Mouse (Mus musculus): ENCODE results near the gene Trim71. TPM values are rescaled to one million over a fixed set of nuclear protein-coding genes. Genes with fewer than 3 reads are reported as not detected.

Gene Trim71
- total RNA-seq, 2 experiments from 2014 or later, result 0.77 to 0.94 TPM

- intact Hi-C loops (cut with DNase I), result no loop called here
- DNase-seq (ENCODE audit: low spot score in 2 of 2), result no peak
These were observed 63.1 kb downstream of the Trim71 start for GRCm38 (mm10) chr9:114501111-114501510.

GRCm38 (mm10) chr9:114499783-114500515 is 64.2 kb downstream of the Trim71 start:
- intact Hi-C loops (cut with DNase I), result loop anchor here (1.0 to 5.0 kb wide), 2 partner anchors 81 to 88 kb away; no protein-coding TSS in a partner anchor
- peak; percentile 23 to 32 for DNase-seq (ENCODE audit: low spot score in 2 of 2)

- peak; percentile 62 to 77 for DNase-seq (ENCODE audit: low spot score in 2 of 2)
- intact Hi-C loops (cut with DNase I), result loop anchor here (5.0 kb wide), 1 partner anchor 86 kb away; no protein-coding TSS in a partner anchor
These were observed 66.0 kb downstream of the Trim71 start for GRCm38 (mm10) chr9:114498218-114498617.

- intact Hi-C loops (cut with DNase I), result loop anchor here (5.0 kb wide), 1 partner anchor 84 kb away; no protein-coding TSS in a partner anchor
These were observed 67.7 kb downstream of the Trim71 start for GRCm38 (mm10) chr9:114496469-114496868.

GRCm38 (mm10) chr9:114487481-114488258 is 76.5 kb downstream of the Trim71 start:
- intact Hi-C loops (cut with DNase I), result no loop called here

More at GRCm38 (mm10) chr9:114496469-114496868, 67.7 kb downstream of the Trim71 start:
- DNase-seq (ENCODE audit: low spot score in 2 of 2), result no peak

GRCm38 (mm10) chr9:114486808-114487207 is 77.4 kb downstream of the Trim71 start:
- DNase-seq (ENCODE audit: low spot score in 2 of 2), result no peak
- intact Hi-C loops (cut with DNase I), result no loop called here

More at GRCm38 (mm10) chr9:114487481-114488258, 76.5 kb downstream of the Trim71 start:
- DNase-seq (ENCODE audit: low spot score in 2 of 2), result no peak

- no peak for DNase-seq (ENCODE audit: low spot score in 2 of 2)
- intact Hi-C loops (cut with DNase I), result no loop called here
These were observed 79.4 kb downstream of the Trim71 start for GRCm38 (mm10) chr9:114484771-114485170.

GRCm38 (mm10) chr9:114480940-114481339 is 83.2 kb downstream of the Trim71 start:
- intact Hi-C loops (cut with DNase I), result no loop called here
- DNase-seq (ENCODE audit: low spot score in 2 of 2), result no peak

GRCm38 (mm10) chr9:114477019-114477418 is 87.2 kb downstream of the Trim71 start:
- intact Hi-C loops (cut with DNase I), result no loop called here
- DNase-seq (ENCODE audit: low spot score in 2 of 2), result no peak

- DNase-seq (ENCODE audit: low spot score in 2 of 2), result no peak
- intact Hi-C loops (cut with DNase I), result no loop called here
These were observed 92.3 kb downstream of the Trim71 start for GRCm38 (mm10) chr9:114471892-114472291.

GRCm38 (mm10) chr9:114468701-114469100 is 95.5 kb downstream of the Trim71 start:
- no peak for DNase-seq (ENCODE audit: low spot score in 2 of 2)
- intact Hi-C loops (cut with DNase I), result no loop called here

- intact Hi-C loops (cut with DNase I), result no loop called here
- no peak for DNase-seq (ENCODE audit: low spot score in 2 of 2)
These were observed 96.0 kb downstream of the Trim71 start for GRCm38 (mm10) chr9:114468217-114468616.

- DNase-seq (ENCODE audit: low spot score in 2 of 2), result no peak
- intact Hi-C loops (cut with DNase I), result no loop called here
These were observed 97.3 kb downstream of the Trim71 start for GRCm38 (mm10) chr9:114466871-114467270.

- intact Hi-C loops (cut with DNase I), result no loop called here
- DNase-seq (ENCODE audit: low spot score in 2 of 2), result no peak
These were observed 98.7 kb downstream of the Trim71 start for GRCm38 (mm10) chr9:114465442-114465841.

- intact Hi-C loops (cut with DNase I), result no loop called here
- no peak for DNase-seq (ENCODE audit: low spot score in 2 of 2)
These were observed 101.6 kb downstream of the Trim71 start for GRCm38 (mm10) chr9:114462569-114462968.

- intact Hi-C loops (cut with DNase I), result no loop called here
- no peak for DNase-seq (ENCODE audit: low spot score in 2 of 2)
These were observed 105.7 kb downstream of the Trim71 start for GRCm38 (mm10) chr9:114458436-114458835.

Other genes with a start within 250 kb of the Trim71 start
- not detected for gene Bcl2a1c, start 234.2 kb downstream of the Trim71 start, total RNA-seq (2021)
- gene Crtap, start 173.7 kb downstream of the Trim71 start, total RNA-seq (2021), result 1 to 10 TPM; 6.5 to 7.8 TPM
- 10 to 100 TPM; 24.5 to 26.5 TPM for gene Glb1, start 163.3 kb downstream of the Trim71 start, total RNA-seq (2021)
- gene Tmppe, start 163.3 kb downstream of the Trim71 start, total RNA-seq (2021), result 10 to 100 TPM; 10.3 to 11.5 TPM
- not detected for gene Ccr4, start 59.5 kb downstream of the Trim71 start, total RNA-seq (2021)
- not detected for gene C130032M10Rik, start 48.7 kb downstream of the Trim71 start, total RNA-seq (2021)
- gene Cnot10, start 75.8 kb upstream of the Trim71 start, total RNA-seq (2021), result 10 to 100 TPM; 38.2 to 51.7 TPM
- 10 to 100 TPM; 91.3 to 92.5 TPM for gene Dync1li1, start 124.4 kb upstream of the Trim71 start, total RNA-seq (2021)
- 10 to 100 TPM; 19.0 to 21.5 TPM for gene Cmtm6, start 166.7 kb upstream of the Trim71 start, total RNA-seq (2021)
- 1 to 10 TPM; 3.8 to 4.0 TPM for gene Cmtm7, start 217.5 kb upstream of the Trim71 start, total RNA-seq (2021)